Mouse (Mus musculus) heart, postnatal 25 days (tissue): ENCODE measurements around the gene Nol4l. TPM values are rescaled to one million over a fixed set of nuclear protein-coding genes. Genes with fewer than 3 reads are reported as not detected.
A peak's percentile ranks its signal among the peaks of the same experiment; 100 is the strongest.

Experiments
- DNase-seq: peaks from one replicate; pipeline ENCODE4 v3.0.0; 2022; ENCODE audit warnings: low spot score
- intact Hi-C: fragments of 180-260 bp; cut with DNase I; formaldehyde crosslinking; loops from one replicate; pipeline ENCODE4 v1.15.1; 2025
- total RNA-seq, 2 experiments: library from RNA; stranded (reverse); gene quantifications; 2 replicates each; pipeline ENCODE4 v1.2.3; 2021

The Nol4l gene
- total RNA-seq, 2 experiments from 2014 or later: 4.4 TPM

GRCm38 (mm10) chr2:153492179-153492517 lies 37.6 kb downstream of the Nol4l start:
- intact Hi-C loops: loop anchor here (5.0 kb wide), 1 partner anchor 35 kb away; the partner anchor contains the start of gene Nol4l
- DNase-seq: no peak

- intact Hi-C loops: loop anchor here (5.0 kb wide), 1 partner anchor 36 kb away; the partner anchor contains the start of gene Nol4l
- DNase-seq: no peak
Observed at GRCm38 (mm10) chr2:153491512-153492178, 38.1 kb downstream of the Nol4l start.

DNA sequence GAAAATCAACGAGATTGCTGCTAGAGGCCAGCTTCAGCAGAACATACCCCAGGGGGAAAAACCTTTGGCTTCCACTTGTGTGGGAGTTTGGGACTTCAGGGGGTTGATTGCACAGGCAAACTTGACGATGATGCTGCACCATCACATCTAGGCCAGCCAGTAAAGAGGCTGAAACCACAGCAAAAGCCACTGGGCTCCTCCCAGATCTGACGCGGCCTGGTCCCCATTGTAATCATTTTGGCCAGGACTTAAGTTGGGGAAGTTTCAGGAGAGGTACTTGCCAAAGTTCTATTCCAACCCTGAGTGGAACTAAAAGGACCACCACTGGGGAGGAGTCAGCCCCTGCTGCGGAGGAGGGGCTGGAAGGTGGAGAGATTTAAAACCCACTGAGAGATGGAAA lies 38.8 kb downstream of the Nol4l start:
- intact Hi-C loops: loop anchor here (5.0 kb wide), 1 partner anchor 36 kb away; the partner anchor contains the start of gene Nol4l
- DNase-seq: no peak

DNA sequence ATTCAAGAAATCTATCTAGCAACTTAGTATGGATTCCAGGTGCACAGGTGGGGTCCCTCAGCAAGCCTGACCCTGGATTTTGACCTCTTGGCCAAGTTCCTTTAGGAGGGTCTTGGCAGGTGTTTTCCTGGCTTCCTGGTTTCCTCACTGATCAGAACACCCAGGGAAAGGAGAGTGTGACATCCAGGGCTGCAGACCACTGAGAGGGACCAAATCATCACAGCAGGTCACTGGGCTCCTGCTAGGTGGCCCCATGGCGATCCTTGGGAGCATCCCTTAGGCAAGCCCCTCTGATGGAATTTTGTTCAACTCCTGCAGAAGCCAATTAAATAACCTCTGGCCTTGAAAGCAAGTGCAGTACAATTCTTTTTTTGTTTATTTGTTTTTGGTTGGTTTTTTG lies 39.7 kb downstream of the Nol4l start:
- intact Hi-C loops: loop anchor here (5.0 kb wide), 1 partner anchor 37 kb away; the partner anchor contains the start of gene Nol4l
- DNase-seq: no peak

DNA sequence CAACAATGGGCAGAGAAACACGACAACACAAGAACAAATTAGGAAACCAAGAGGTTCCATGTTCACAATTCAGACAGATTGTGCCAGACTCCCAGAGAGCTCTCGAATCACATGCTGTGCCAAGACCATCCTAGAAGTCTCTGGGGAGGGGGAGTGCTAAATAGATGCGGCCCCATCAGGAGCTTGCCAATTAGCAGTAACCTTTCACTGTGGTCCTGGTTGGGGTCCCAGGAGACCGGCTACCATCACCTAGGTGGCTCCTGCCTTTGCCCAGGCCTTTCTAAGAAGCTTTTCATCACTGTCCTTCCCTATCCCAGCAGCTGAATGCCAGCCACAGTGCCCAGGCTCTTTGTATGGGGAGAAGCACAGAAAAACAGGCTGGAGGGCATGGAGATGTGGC lies 45.7 kb downstream of the Nol4l start:
- intact Hi-C loops: no loop called here
- no peak for DNase-seq

DNA sequence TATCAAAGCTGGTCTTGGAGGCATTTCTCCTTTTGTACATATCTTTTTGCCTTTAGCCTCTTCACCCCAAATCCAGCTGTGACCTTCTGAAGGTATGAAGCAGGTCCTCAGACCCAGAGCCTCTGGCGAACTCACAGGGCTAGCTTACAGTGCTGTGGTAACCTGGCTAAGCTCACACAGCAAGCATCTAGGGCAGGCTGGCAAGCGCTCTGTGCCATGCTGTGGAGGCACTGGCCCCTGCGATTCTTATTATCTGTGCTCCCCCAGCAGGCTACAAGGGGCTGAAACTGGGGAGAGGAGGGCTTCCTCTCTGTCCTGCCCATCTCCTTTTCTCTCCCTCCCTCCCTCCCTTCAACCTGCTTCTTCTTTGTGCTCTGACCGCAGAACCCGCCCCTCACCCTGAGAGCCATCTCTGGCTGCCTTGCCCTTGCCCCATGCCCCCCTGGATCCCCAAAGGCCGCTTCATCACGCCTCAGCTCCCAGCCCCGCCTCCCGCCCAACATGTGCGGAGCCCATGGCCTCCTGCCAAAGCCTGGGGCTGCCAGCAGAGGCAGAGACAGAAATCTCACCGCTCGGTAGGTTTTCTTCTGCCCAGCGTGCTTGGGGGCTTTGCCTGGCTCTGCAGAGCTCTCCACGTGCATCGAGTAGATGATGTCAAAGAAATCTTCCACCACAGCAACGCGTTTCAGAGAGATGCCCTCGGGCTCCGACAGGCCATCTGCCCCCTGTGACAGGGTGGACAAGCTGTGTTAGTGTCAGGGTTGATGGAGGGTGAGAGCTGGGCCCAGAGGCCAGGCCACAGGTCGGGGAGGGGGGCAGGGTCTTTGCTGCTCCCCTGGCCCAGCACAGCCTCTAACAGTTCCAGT lies 46.4 kb downstream of the Nol4l start:
- intact Hi-C loops: no loop called here
- DNase-seq: no peak

- intact Hi-C loops: no loop called here
- no peak for DNase-seq
Observed at GRCm38 (mm10) chr2:153481861-153482120, 48.0 kb downstream of the Nol4l start.

- intact Hi-C loops: no loop called here
- DNase-seq: no peak
Observed at GRCm38 (mm10) chr2:153481108-153481860, 48.5 kb downstream of the Nol4l start.

DNA sequence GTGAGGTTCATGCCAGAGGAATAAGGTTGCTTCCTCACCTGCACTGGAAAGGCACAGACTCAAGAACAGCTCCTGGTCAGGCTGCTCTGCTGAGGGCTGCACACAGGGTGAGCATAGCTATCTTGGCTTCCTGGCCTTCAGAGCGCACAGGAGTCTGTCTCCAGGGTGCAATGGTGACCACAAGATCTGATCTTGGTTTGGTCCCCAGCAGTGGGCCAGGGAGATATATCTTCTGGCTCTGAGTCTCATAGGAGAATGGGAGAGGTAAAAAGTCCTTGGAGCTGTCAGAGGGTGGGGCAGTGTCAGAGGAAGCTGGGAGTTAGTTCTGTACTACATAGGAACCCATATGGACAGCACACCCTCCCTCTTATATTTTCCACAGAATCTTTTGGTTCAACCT lies 50.3 kb downstream of the Nol4l start:
- intact Hi-C loops: no loop called here
- no peak for DNase-seq

DNA sequence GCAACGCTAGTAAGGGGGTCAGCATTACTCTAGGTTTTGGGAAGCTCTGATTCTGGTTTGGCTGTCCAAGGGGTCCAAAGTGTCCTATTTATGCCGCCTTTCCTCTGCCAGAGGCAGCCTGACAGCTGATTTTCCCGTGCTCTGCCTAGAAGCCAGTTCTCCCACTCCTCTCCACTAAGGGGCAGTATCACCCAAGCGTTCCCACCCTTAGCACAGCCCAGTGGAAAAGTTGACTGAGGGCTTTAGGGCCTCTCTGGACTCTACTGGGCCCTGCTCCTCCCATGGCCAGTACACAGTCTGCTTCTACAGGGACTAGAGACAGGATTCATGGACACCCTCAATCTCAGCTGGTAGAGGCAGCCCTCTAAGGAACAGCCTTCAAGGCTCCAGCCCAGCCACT lies 51.2 kb downstream of the Nol4l start:
- DNase-seq: peak; percentile 40
- intact Hi-C loops: loop anchor here (1.0 kb wide), 1 partner anchor 108 kb away; no protein-coding TSS in a partner anchor

DNA sequence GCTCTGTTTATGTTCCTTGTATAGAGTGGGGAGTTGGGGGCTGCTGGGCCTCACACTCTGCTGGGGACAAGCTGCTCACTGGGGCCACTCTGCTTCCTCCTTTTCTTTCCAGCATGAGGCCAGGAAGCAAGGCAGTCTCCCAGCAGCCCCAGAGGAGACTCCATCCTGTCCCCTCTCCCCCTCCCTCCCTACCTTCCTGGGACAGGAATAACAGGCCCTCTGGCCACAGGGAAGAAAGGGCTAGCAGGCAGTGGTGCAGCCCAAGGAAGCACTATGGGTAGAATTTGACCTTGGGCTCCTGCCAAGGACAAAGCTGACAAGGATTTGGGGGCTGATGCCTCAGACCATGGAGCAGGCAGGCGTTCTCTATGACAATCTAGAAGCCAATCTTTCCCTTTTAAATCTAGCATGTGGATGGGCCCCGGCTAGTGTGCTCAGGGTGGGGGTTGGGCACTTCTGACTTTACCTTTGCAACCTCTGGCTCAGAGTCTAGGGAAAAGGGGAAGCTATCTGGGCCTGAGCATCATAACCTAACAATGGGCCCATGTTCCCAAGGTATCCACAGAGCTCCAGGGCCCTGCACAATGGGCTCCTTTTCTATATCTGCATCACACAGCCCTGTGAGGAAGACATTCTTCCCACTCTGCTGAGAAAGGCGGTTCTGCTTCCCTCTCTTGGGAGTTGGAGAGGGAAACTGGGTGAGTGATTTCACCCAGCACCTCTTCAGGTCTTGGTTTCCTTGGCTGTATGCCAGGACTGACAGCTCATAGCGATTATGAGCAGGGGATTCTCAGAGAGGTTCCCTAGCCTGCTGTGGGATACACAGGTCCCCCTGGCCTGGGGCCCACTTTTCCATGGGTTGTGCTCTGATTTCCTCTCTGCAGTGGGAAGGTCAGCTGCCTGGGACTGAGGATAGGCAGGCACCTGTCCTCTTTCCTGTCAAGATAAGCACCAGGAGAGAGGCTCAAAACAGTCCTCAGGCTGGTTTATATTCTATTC lies 54.4 kb downstream of the Nol4l start:
- intact Hi-C loops: no loop called here
- no peak for DNase-seq

DNA sequence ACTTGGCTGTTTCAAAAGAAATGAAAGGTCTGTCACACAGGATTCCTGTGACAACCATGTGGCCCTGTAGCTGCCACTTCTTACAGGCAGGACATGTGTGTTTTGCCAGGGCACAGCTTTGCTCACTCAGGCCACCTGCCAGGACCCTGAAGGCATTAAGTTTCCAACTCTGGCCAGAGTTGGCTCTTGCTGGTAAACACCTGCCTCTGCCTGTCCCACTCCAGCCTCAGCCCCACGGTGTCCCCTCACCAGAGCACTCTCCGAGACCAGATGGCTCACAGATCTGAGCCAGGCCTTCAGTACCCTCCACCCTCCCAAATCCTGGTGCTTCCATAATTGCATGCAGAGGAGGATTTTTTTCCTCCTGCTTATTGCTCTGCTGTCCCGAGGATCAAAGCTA lies 58.8 kb downstream of the Nol4l start:
- DNase-seq: no peak
- intact Hi-C loops: no loop called here

DNA sequence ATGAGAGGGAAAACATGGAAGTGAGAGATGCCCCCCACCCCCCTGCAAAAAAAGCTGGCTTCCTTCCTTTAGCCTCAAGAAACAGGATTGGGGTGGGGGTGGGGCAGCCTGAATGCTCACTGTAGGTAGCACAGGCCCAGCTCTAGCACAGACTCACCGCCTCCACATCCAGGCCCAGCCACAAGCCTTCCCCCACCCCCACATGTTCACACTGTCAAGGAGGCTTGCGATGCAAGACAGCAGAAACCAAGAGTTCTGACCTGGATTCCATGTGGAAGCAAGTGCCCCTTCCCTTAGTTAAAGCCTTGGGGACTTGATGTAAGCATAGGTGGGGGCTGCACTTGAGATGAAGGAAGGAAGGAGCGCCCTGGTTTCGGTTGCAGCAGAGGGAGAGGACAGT lies 60.0 kb downstream of the Nol4l start:
- intact Hi-C loops: no loop called here
- no peak for DNase-seq

- no peak for DNase-seq
- intact Hi-C loops: no loop called here
Observed at GRCm38 (mm10) chr2:153469317-153469716, 60.5 kb downstream of the Nol4l start.

DNA sequence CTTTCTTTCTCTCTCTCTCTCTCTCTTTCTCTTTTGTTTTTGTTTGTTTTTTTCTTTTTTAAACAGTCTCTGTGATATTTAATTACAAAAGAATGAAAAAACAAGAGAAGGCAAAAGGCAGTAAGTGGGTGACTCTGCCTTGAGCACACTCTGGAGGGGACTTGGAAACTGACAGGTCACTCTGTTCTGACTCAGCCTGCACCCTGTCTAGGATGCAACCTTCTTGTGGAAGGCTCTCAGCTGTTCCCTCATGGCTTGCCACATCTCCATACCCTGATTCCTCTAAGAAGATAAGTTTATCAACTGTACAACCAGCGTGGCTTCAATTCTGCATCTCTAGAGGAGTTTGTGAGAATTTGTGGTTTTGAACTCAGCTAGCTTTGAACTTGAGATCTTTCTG lies 62.4 kb downstream of the Nol4l start:
- intact Hi-C loops: no loop called here
- DNase-seq: no peak

GRCm38 (mm10) chr2:153463257-153463656 lies 66.5 kb downstream of the Nol4l start:
- no peak for DNase-seq
- intact Hi-C loops: loop anchor here (5.0 kb wide), 1 partner anchor 306 kb away; no protein-coding TSS in a partner anchor

DNA sequence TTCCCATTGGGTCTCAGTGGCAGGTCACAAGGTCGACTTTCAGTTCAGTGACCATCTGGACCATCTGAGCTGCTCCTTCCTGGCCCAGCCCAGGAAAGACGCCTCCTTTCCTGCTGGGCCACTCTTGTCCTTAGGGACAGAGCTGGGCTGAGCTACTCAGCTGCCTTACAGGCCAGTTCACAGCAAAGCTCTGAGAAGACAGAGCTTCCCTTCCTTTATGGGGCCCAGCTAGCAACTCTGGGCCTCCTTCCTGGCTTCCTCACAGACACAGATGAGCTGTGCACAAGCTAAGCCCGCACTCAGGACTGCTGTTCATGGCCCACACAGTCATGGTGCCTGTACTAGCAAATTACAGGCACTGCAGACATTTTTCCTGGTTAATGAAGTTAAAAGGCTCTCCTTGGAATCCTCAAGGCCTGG lies 71.7 kb downstream of the Nol4l start:
- peak; percentile 39 for DNase-seq
- intact Hi-C loops: no loop called here

- intact Hi-C loops: no loop called here
- DNase-seq: no peak
Observed at GRCm38 (mm10) chr2:153457467-153457866, 72.3 kb downstream of the Nol4l start.

DNA sequence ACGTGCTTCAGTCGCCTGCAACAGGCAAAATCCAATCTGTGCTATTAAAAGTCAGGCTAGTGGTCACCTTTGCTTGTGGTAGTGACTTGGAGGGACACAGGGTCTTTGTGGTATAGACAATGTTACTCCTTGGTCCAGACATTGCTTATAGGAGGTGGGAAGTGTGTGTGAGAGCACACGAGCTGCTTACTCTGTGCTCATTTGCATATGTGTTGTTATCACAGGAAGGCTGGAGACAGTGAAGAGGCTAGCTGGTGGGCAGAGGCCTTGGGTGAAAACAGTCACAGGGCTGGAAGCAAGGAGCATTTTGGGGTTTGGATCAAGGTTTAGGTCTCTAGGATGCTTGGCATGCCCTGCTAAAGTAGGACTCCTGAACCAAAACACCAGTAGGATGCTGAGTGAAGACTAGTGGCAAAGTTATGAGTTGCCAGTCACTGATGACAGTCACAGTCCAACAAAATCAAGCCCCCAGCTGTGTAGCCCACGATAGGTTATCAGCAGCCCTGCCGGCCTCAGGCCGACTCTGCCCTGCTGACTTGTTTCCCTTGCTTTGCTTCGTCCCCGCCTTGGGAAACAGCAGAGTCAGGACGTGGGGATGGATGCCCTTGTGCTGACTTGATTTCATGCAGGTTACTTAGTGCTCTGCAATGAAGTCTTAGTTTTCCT lies 74.8 kb downstream of the Nol4l start:
- intact Hi-C loops: no loop called here
- DNase-seq: no peak
